9 mouse cellular contexts compared by ENCODE assay signal in the genomic region with DNA sequence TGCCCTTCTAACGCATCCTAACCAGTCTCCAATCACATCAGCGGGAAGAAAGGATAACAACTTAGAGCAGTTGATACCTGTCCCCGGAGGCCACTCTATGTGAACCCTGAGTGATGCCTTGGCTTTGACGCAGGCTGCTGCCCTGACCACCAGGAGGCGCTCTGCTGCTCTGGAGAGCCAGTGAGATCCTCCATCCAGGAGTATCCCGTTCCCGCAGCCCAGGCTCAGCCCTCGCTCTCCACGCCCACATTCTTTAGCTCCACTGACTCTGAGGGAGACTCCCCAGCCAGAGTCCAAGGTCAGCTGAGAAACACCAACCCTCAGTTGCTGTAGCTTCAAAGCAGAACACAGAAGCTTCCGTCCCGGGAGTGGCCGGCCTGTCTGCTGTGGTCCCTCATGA.
DNase-seq lines count a peak whose midpoint lies in the region; ATAC-seq and TF ChIP-seq lines count a peak whose summit lies in the region.
"Had no signal": no experiment of that assay in that cellular context is flagged by ENCODE, and none has a peak within 500 bp of the region (broad histone marks: within the 10 kb centered on the region; RNA-seq: fewer than 3 reads in every experiment).

No protein-coding gene starts in this region.

- WGBS in neural tube, embryonic 11.5 days: 6% methylated on average over 12 of the region's 12 CpGs

- peaks cover 18% of the 10 kb centered on the region for H3K4me1 ChIP-seq in E14TG2a.4 (replicated peaks; ENCODE audit: low read depth, low read length)
- peaks cover 4% of the 10 kb centered on the region; the same call in 1 of the 2 replicates for H3K4me1 ChIP-seq in neural tube, embryonic 11.5 days (ENCODE audit: control insufficient read depth, insufficient read depth, low read length)
- H3K4me1 ChIP-seq: limb, embryonic 15.5 days had no signal

- TF ChIP-seq CTCF in E14TG2a.4 (conservative IDR thresholded peaks at IDR 0.05; ENCODE audit: low read length): peak; percentile 93

- no peak overlapping the region for H3K27ac ChIP-seq in neural tube, embryonic 11.5 days (ENCODE audit: low read depth, low read length)
- H3K27ac ChIP-seq: limb, embryonic 15.5 days had no signal

- H3K9me3 ChIP-seq in E14TG2a.4 (ENCODE audit: low read length): no peaks in the 10 kb centered on the region
- no peaks in the 10 kb centered on the region for H3K9me3 ChIP-seq in neural tube, embryonic 11.5 days (ENCODE audit: control insufficient read depth, low read length)
- H3K9me3 ChIP-seq: limb, embryonic 15.5 days had no signal

- no peak overlapping the region for H3K4me3 ChIP-seq in E14TG2a.4 (replicated peaks; ENCODE audit: low read length)
- no peak overlapping the region for H3K4me3 ChIP-seq in neural tube, embryonic 11.5 days (ENCODE audit: low read depth, low read length)
- H3K4me3 ChIP-seq: limb, embryonic 15.5 days had no signal

- H3K27me3 ChIP-seq in E14TG2a.4 (ENCODE audit: insufficient read depth, low read length): peaks cover 5% of the 10 kb centered on the region
- no peaks in the 10 kb centered on the region for H3K27me3 ChIP-seq in neural tube, embryonic 11.5 days (ENCODE audit: control insufficient read depth, insufficient read depth, low read length)
- H3K27me3 ChIP-seq: limb, embryonic 15.5 days had no signal

- no peak overlapping the region for H3K4me2 ChIP-seq in neural tube, embryonic 11.5 days (ENCODE audit: low read depth)
- H3K4me2 ChIP-seq: limb, embryonic 15.5 days had no signal

- no peak overlapping the region for H3K9ac ChIP-seq in neural tube, embryonic 11.5 days (ENCODE audit: low read length)
- H3K9ac ChIP-seq: limb, embryonic 15.5 days had no signal

- H3K36me3 ChIP-seq in E14TG2a.4 (ENCODE audit: insufficient read depth, low read length): no peaks in the 10 kb centered on the region
- no peaks in the 10 kb centered on the region for H3K36me3 ChIP-seq in neural tube, embryonic 11.5 days (ENCODE audit: control insufficient read depth, insufficient read depth, low read length)
- H3K36me3 ChIP-seq: limb, embryonic 15.5 days had no signal

- DNase-seq in cerebellum, adult 18-20 months: peak; percentile 35 to 38
- no peak for DNase-seq in cerebellum, adult 11-12 months
- DNase-seq in cerebellum, postnatal 25 days: peak; percentile 47 to 73
- DNase-seq in heart, postnatal 4 days: peak; percentile 64
- peak; percentile 13 to 38 for DNase-seq in layer of hippocampus, adult 8-10 months (ENCODE audit: low spot score in 2 of 2)
- peak; percentile 82 for DNase-seq in neural tube, embryonic 11.5 days (ENCODE audit: low spot score)

- ATAC-seq in neural tube, embryonic 11.5 days (ENCODE audit: insufficient read depth, low FRiP score, low TSS enrichment): no peak
- ATAC-seq in CD4-positive, CD25-positive, alpha-beta regulatory T cell, adult 4 months: no peak
